Mouse (Mus musculus): ENCODE data around the gene Slc10a2.

GRCm38 (mm10) chr8:5058888-5059287 lies 46.3 kb downstream of the Slc10a2 start:
- no peak for TF ChIP-seq CTCF (IDR thresholded peaks at IDR 0.05; ENCODE audit: control insufficient read depth, insufficient read depth, insufficient replicate concordance, low read depth, low read length)
- no peak for TF ChIP-seq POLR2A (IDR thresholded peaks at IDR 0.05; ENCODE audit: control insufficient read depth, low read depth, low read length)
